Mouse (Mus musculus) kidney, postnatal 4 days (tissue): ENCODE results near the gene Rps19.
A peak's percentile ranks its signal among the peaks of the same experiment; 100 is the strongest.
"Not testable (repeated sequence)": the region's sequence is repeated elsewhere in the genome, so short reads cannot be mapped to it uniquely, and the experiment has no call there.

ENCODE experiments used
- DNase-seq, 2 experiments: peaks; one replicate each; pipeline ENCODE4 v3.0.0; 2021; ENCODE audit warnings: mixed read lengths in 2 of 2

Gene Rps19

GRCm38 (mm10) chr7:24877588-24877987 is 6.6 kb upstream of the Rps19 start:
- no peak for DNase-seq

- no peak for DNase-seq
Measured at GRCm38 (mm10) chr7:24879620-24880019, 4.6 kb upstream of the Rps19 start.

- DNase-seq, result no peak
Measured at GRCm38 (mm10) chr7:24882416-24883199, 1.6 kb upstream of the Rps19 start.

- DNase-seq, result peak; percentile 58 to 77
Measured at GRCm38 (mm10) chr7:24884693-24885291, 621 bp downstream of the Rps19 start.

GRCm38 (mm10) chr7:24885468-24886307 is 1.5 kb downstream of the Rps19 start:
- DNase-seq, result peak in 1 of 2 experiments; percentile 19

- DNase-seq, result peak in 1 of 2 experiments; percentile 33
Measured at GRCm38 (mm10) chr7:24886308-24886633, 2.1 kb downstream of the Rps19 start.

- DNase-seq, result no peak
Measured at GRCm38 (mm10) chr7:24887096-24887495, 2.9 kb downstream of the Rps19 start.

- DNase-seq, result peak; percentile 57 to 73
Measured at GRCm38 (mm10) chr7:24889431-24890220, 5.5 kb downstream of the Rps19 start.

- DNase-seq, result peak; percentile 78 to 83
Measured at GRCm38 (mm10) chr7:24890281-24891216, 6.4 kb downstream of the Rps19 start.

- no peak for DNase-seq
Measured at GRCm38 (mm10) chr7:24891241-24892124, 7.3 kb downstream of the Rps19 start.

GRCm38 (mm10) chr7:24892125-24892583 is 8.0 kb downstream of the Rps19 start:
- DNase-seq, result no peak

GRCm38 (mm10) chr7:24895749-24896148 is 11.6 kb downstream of the Rps19 start:
- DNase-seq, result not testable (repeated sequence)

GRCm38 (mm10) chr7:24896269-24896668 is 12.1 kb downstream of the Rps19 start:
- no peak for DNase-seq

GRCm38 (mm10) chr7:24897224-24897623 is 13.1 kb downstream of the Rps19 start, which contains the start of gene Cd79a:
Cd79a (plus strand) TSS chr7:24897381.
- DNase-seq, result no peak

- DNase-seq, result no peak
Measured at GRCm38 (mm10) chr7:24897959-24898358, 13.8 kb downstream of the Rps19 start.

- no peak for DNase-seq
Measured at GRCm38 (mm10) chr7:24901114-24901513, 16.9 kb downstream of the Rps19 start.

GRCm38 (mm10) chr7:24901842-24902241 is 17.7 kb downstream of the Rps19 start:
- no peak for DNase-seq

- no peak for DNase-seq
Measured at GRCm38 (mm10) chr7:24902264-24902629, 18.1 kb downstream of the Rps19 start.

- peak; percentile 76 to 83 for DNase-seq
Measured at GRCm38 (mm10) chr7:24902630-24903443, 18.7 kb downstream of the Rps19 start, which contains the start of gene Arhgef1. Arhgef1 (plus strand) TSS chr7:24902912.
